Mouse (Mus musculus) heart, embryonic 11.5 days (tissue): ENCODE results near the gene Tmsb4x. TPM values are rescaled to one million over a fixed set of nuclear protein-coding genes. Genes with fewer than 3 reads are reported as not detected.
A peak's percentile ranks its signal among the peaks of the same experiment; 100 is the strongest.

Source experiments
- ATAC-seq: fragments of 200-750 bp; cut with Nextera tagmentation; replicated peaks from 2 replicates; pipeline ENCODE4 v1.8.0; 2017; ENCODE audit warnings: moderate library complexity; ENCODE audit not compliant: insufficient number of reproducible peaks, low FRiP score, low TSS enrichment
- H3K27ac ChIP-seq: fragments of 300-500 bp; sonication (generic); 2 replicates; pipeline ENCODE4 v1.5.1; 2014; ENCODE audit warnings: mild to moderate bottlenecking, low read depth, low read length
- H3K27me3 ChIP-seq: fragments of 300-500 bp; sonication (generic); 2 replicates; pipeline ENCODE4 v1.6.1; 2014; ENCODE audit warnings: mild to moderate bottlenecking, low read length, mixed read lengths; ENCODE audit not compliant: control insufficient read depth, insufficient read depth
- H3K36me3 ChIP-seq: fragments of 300-500 bp; sonication (generic); 2 replicates; pipeline ENCODE4 v1.6.1; 2014; ENCODE audit warnings: mild to moderate bottlenecking, low read length, moderate library complexity, mixed read lengths; ENCODE audit not compliant: control insufficient read depth, insufficient read depth
- H3K4me1 ChIP-seq: fragments of 300-500 bp; sonication (generic); 2 replicates; pipeline ENCODE4 v1.6.1; 2014; ENCODE audit warnings: low read length; ENCODE audit not compliant: control insufficient read depth, insufficient read depth
- H3K4me2 ChIP-seq: fragments of 300-500 bp; sonication (generic); 2 replicates; pipeline ENCODE4 v1.6.1; 2014; ENCODE audit warnings: mild to moderate bottlenecking, moderate library complexity
- H3K4me3 ChIP-seq: fragments of 300-500 bp; sonication (generic); 2 replicates; pipeline ENCODE4 v1.5.1; 2014; ENCODE audit warnings: low read depth, low read length
- H3K9ac ChIP-seq: fragments of 300-500 bp; sonication (generic); 2 replicates; pipeline ENCODE4 v1.6.1; 2014; ENCODE audit warnings: mild to moderate bottlenecking, low read depth, low read length, moderate library complexity
- H3K9me3 ChIP-seq: fragments of 300-500 bp; sonication (generic); replicated peaks from 2 replicates; pipeline ENCODE4 v1.6.1; 2016; ENCODE audit warnings: low read length; ENCODE audit not compliant: control insufficient read depth
- WGBS: fragments of 180-500 bp; shearing (Covaris S2); extraction: QIAGEN DNeasy Blood & Tissue Kit; methylation state at CpG from one replicate; pipeline ENCODE4 v1.1.7; 2014; ENCODE audit not compliant: insufficient replicate concordance; 5-methylcytosine and 5-hydroxymethylcytosine counted together
- polyA plus RNA-seq: library from polyadenylated mRNA; unstranded; fragments of >200 nt; fragmentation: Nextera tagmentation; extraction: Ambion mirVana; gene quantifications from 2 replicates; pipeline ENCODE4 v1.2.1, GENCODE M21; 2014

The Tmsb4x gene
- polyA plus RNA-seq, 1 experiment from 2014 or later, result 2,831 TPM

GRCm38 (mm10) chrX:167227138-167227537 lies 18.0 kb upstream of the Tmsb4x start:
- H3K4me3 ChIP-seq, result no peak overlapping the region
- H3K9ac ChIP-seq, result no peak overlapping the region
- H3K4me1 ChIP-seq, result no peaks in the 10 kb centered on the region
- no peaks in the 10 kb centered on the region for H3K27me3 ChIP-seq
- H3K9me3 ChIP-seq, result no peaks in the 10 kb centered on the region
- H3K4me2 ChIP-seq, result no peak overlapping the region
- no peaks in the 10 kb centered on the region for H3K36me3 ChIP-seq
- H3K27ac ChIP-seq, result no peak overlapping the region
- WGBS, result 68% methylated on average over 7 of the region's 7 CpGs
- ATAC-seq, result no peak

- no peaks in the 10 kb centered on the region for H3K36me3 ChIP-seq
- 81% methylated on average over 5 of the region's 5 CpGs for WGBS
- no peak overlapping the region for H3K4me2 ChIP-seq
- H3K9me3 ChIP-seq, result no peaks in the 10 kb centered on the region
- H3K4me3 ChIP-seq, result no peak overlapping the region
- no peaks in the 10 kb centered on the region for H3K4me1 ChIP-seq
- H3K27me3 ChIP-seq, result no peaks in the 10 kb centered on the region
- no peak overlapping the region for H3K27ac ChIP-seq
- ATAC-seq, result no peak
- H3K9ac ChIP-seq, result no peak overlapping the region
Observed at GRCm38 (mm10) chrX:167226570-167226969, 17.5 kb upstream of the Tmsb4x start.

GRCm38 (mm10) chrX:167212707-167213106 lies 3.6 kb upstream of the Tmsb4x start:
- Histone ChIP-seq H3K9ac (no peak overlapping the region), H3K27me3 (no peaks in the 10 kb centered on the region), H3K27ac (no peak overlapping the region), H3K36me3 (no peaks in the 10 kb centered on the region), H3K9me3 (no peaks in the 10 kb centered on the region), H3K4me1 (no peaks in the 10 kb centered on the region), H3K4me2 (no peak overlapping the region), H3K4me3 (no peak overlapping the region)
- no peak for ATAC-seq
- 27% methylated on average over 8 of the region's 8 CpGs for WGBS

- Histone ChIP-seq H3K9me3 (no peaks in the 10 kb centered on the region), H3K4me3 (no peak overlapping the region), H3K4me2 (no peak overlapping the region), H3K36me3 (no peaks in the 10 kb centered on the region), H3K27ac (no peak overlapping the region), H3K4me1 (no peaks in the 10 kb centered on the region), H3K27me3 (no peaks in the 10 kb centered on the region), H3K9ac (no peak overlapping the region)
- ATAC-seq, result no peak
- 54% methylated on average over 9 of the region's 9 CpGs for WGBS
Observed at GRCm38 (mm10) chrX:167211871-167212555, 2.9 kb upstream of the Tmsb4x start.

- Histone ChIP-seq H3K4me1 (no peaks in the 10 kb centered on the region), H3K27me3 (no peaks in the 10 kb centered on the region), H3K4me3 (no peak overlapping the region), H3K9ac (no peak overlapping the region), H3K9me3 (no peaks in the 10 kb centered on the region), H3K27ac (0 out of 2 replicates have a peak overlapping the region, but pooled peaks have one; percentile 41), H3K36me3 (no peaks in the 10 kb centered on the region), H3K4me2 (peak overlapping the region; percentile 59)
- no peak for ATAC-seq
- WGBS, result 31% methylated on average over 6 of the region's 6 CpGs
Observed at GRCm38 (mm10) chrX:167210319-167210728, 1.2 kb upstream of the Tmsb4x start.

GRCm38 (mm10) chrX:167209828-167210227 lies 713 bp upstream of the Tmsb4x start:
- no peaks in the 10 kb centered on the region for H3K27me3 ChIP-seq
- no peaks in the 10 kb centered on the region for H3K36me3 ChIP-seq
- no peak overlapping the region; the same call in 1 of the 2 replicates for H3K9ac ChIP-seq
- no peak overlapping the region for H3K27ac ChIP-seq
- peak overlapping the region; percentile 59 for H3K4me2 ChIP-seq
- no peak for ATAC-seq
- no peaks in the 10 kb centered on the region for H3K4me1 ChIP-seq
- H3K4me3 ChIP-seq, result no peak overlapping the region; the same call in 1 of the 2 replicates
- no peaks in the 10 kb centered on the region for H3K9me3 ChIP-seq
- 61% methylated on average over 8 of the region's 8 CpGs for WGBS

- 13% methylated on average over 16 of the region's 16 CpGs for WGBS
- no peak for ATAC-seq
- H3K9ac ChIP-seq, result peak overlapping the region; percentile 89
Observed at GRCm38 (mm10) chrX:167208506-167208820, 652 bp downstream of the Tmsb4x start.

GRCm38 (mm10) chrX:167207741-167208505 lies 1.2 kb downstream of the Tmsb4x start:
- Histone ChIP-seq H3K4me3 (peak overlapping the region; percentile 61), H3K36me3 (no peaks in the 10 kb centered on the region), H3K4me2 (peak overlapping the region; percentile 59), H3K9ac (peak overlapping the region; percentile 89), H3K9me3 (no peaks in the 10 kb centered on the region), H3K27ac (peak overlapping the region; percentile 91), H3K27me3 (no peaks in the 10 kb centered on the region), H3K4me1 (no peaks in the 10 kb centered on the region)
- ATAC-seq, result no peak
- 20% methylated on average over 25 of the region's 25 CpGs for WGBS

More at GRCm38 (mm10) chrX:167208506-167208820, 652 bp downstream of the Tmsb4x start:
- no peaks in the 10 kb centered on the region for H3K27me3 ChIP-seq
- peak overlapping the region; percentile 61 for H3K4me3 ChIP-seq
- H3K27ac ChIP-seq, result peak overlapping the region; percentile 91
- no peaks in the 10 kb centered on the region for H3K4me1 ChIP-seq
- H3K36me3 ChIP-seq, result no peaks in the 10 kb centered on the region
- H3K9me3 ChIP-seq, result no peaks in the 10 kb centered on the region
- peak overlapping the region; percentile 59 for H3K4me2 ChIP-seq
